Mouse (Mus musculus): Measurements from ENCODE around the gene Lepr. TPM values are rescaled to one million over a fixed set of nuclear protein-coding genes. Genes with fewer than 3 reads are reported as not detected.
A peak's percentile ranks its signal among the peaks of the same experiment; 100 is the strongest.

Lepr gene
- 0.66 TPM in 1 of 2 replicates, not detected in the other for polyA plus RNA-seq (2012; ENCODE audit: insufficient read depth, low replicate concordance)

DNA sequence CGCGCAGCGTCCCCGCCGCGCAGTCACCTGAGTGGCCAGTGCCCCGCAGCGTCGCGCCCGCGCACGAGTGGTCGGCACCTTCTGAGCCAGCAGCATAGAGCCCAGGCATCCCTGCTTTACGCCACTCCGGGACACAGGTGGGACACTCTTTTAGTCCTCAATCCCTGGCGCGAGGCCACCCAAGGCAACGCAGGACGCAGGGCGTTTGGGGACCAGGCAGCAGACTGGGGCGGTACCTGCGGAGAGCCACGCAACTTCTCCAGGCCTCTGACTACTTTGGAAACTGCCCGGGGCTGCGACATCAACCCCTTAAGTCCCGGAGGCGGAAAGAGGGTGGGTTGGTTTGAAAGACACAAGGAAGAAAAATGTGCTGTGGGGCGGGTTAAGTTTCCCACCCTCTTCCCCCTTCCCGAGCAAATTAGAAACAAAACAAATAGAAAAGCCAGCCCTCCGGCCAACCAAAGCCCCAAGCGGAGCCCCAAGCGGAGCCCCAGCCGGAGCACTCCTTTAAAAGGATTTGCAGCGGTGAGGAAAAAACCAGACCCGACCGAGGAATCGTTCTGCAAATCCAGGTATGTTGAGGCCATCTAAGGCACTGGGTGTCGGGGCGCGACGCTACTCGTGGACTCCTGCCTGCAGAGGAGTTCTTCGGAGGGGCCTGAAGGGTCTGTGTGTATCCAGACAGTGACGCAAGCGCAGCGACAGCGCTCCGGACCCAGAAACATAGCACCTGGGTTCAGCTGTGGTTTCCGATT lies at the start of gene Lepr:
TSS of gene Lepr (plus strand) at position 38 of the 755 bp plus-strand sequence.
- peaks cover 3% of the 10 kb centered on the region for H3K4me1 ChIP-seq
- no peak for TF ChIP-seq FLI1 (IDR thresholded peaks at IDR 0.05; ENCODE audit: low read length)
- TF ChIP-seq GATA1 (IDR thresholded peaks at IDR 0.05; ENCODE audit: borderline replicate concordance, low read length), result no peak
- H3K36me3 ChIP-seq (replicated peaks; ENCODE audit: low read length), result no peaks in the 10 kb centered on the region
- H3K9me3 ChIP-seq, result peaks cover 6% of the 10 kb centered on the region; the same call in 1 of the 2 replicates
- peak within 1 kb of the TSS; percentile 59 for H3K4me3 ChIP-seq (replicated peaks)
- H3K27me3 ChIP-seq (replicated peaks), result peaks cover 24% of the 10 kb centered on the region

DNA sequence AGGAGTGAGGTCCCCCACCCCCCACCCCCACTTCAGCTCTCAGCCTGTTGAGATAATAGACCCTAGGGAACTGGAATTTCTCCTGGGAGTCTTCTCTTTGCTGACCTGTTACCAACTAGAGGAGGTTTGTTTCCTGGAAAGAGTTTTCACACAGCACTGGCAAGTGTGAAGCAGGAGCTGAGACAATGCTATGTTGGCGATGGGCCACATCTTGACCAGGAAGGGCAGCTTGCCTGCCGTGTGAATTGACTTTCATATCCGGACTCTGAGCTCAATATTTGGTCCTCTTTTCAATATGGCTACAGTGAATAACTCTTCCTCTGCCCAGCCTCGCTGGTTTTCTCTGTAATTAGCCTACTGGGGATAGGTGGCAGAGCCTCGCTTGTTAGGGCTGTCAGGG lies 48.0 kb upstream of the Lepr start:
- H3K4me3 ChIP-seq (replicated peaks), result no peak overlapping the region
- no peak for TF ChIP-seq GATA1 (IDR thresholded peaks at IDR 0.05; ENCODE audit: borderline replicate concordance, low read length)
- TF ChIP-seq FLI1 (IDR thresholded peaks at IDR 0.05; ENCODE audit: low read length), result no peak
- H3K36me3 ChIP-seq (replicated peaks; ENCODE audit: low read length), result peaks cover 7% of the 10 kb centered on the region
- no peaks in the 10 kb centered on the region for H3K4me1 ChIP-seq
- no peaks in the 10 kb centered on the region for H3K27me3 ChIP-seq (replicated peaks)
- H3K9me3 ChIP-seq, result peaks cover 10% of the 10 kb centered on the region

DNA sequence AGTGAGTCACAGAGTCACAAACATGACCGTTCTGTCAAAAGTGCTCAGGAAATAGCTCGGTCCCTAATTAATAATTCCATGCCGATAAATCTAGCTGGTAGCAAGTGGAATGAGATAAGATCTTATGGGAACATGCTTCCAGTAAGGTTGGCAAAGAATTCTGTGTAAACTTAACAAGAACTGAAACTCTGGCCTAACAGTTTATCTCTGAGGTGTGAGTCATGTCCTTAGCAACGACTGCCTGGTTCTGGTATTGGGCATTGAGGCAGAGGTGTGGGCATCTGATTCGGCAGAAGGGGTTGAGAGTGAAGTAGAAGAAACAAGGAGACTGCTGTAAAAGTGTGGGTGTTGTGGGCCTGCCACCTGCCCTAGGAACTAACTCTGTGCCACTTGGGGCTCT lies 47.4 kb upstream of the Lepr start:
- peaks cover 3% of the 10 kb centered on the region for H3K36me3 ChIP-seq (replicated peaks; ENCODE audit: low read length)
- TF ChIP-seq FLI1 (IDR thresholded peaks at IDR 0.05; ENCODE audit: low read length) (no peak), GATA1 (IDR thresholded peaks at IDR 0.05; ENCODE audit: borderline replicate concordance, low read length) (no peak)
- H3K4me3 ChIP-seq (replicated peaks), result no peak overlapping the region
- no peaks in the 10 kb centered on the region for H3K4me1 ChIP-seq
- peaks cover 12% of the 10 kb centered on the region for H3K9me3 ChIP-seq
- H3K27me3 ChIP-seq (replicated peaks), result no peaks in the 10 kb centered on the region

DNA sequence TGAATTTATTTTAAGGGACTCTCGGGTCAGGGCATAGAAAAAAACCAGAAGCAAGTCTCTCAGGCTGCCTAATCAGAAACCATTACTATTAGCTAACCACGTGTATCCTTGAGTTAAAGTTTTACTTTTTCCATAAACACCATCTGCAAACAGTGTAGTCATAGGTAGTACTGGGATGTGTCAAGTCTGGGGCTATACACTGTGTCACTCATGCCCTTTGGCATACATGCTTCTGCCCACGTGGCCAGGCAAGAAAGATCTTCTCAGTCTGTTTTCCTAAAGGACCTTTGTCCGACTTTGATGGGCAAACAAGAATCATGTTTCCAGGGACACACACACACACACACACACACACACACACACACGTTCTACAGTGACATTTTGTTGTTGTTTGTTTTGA lies 42.4 kb upstream of the Lepr start:
- Histone ChIP-seq H3K4me3 (replicated peaks) (no peak overlapping the region), H3K27me3 (replicated peaks) (no peaks in the 10 kb centered on the region), H3K36me3 (replicated peaks; ENCODE audit: low read length) (no peaks in the 10 kb centered on the region), H3K9me3 (peaks cover 3% of the 10 kb centered on the region), H3K4me1 (no peaks in the 10 kb centered on the region)
- TF ChIP-seq FLI1 (IDR thresholded peaks at IDR 0.05; ENCODE audit: low read length) (no peak), GATA1 (IDR thresholded peaks at IDR 0.05; ENCODE audit: borderline replicate concordance, low read length) (no peak)

DNA sequence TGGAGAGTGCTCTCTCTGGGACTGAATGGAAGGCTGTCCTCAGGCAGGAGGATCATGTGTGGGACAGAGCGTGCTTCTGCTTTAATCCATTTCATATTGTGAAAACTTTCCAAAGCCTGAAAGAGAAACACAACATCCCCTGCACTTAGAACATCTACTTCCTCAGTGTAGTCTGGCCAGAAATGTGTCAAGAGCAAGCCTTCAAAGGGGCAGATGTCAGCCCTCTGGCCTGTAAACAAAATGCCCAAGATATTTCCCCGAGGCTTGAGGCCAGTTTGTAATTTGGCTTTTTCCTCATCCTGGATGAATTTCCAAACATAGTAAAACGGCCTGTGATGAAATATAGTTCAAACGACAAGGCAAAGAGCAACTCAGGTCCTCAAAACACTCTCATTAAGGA lies 41.5 kb upstream of the Lepr start:
- H3K9me3 ChIP-seq, result peaks cover 3% of the 10 kb centered on the region
- H3K4me1 ChIP-seq, result no peaks in the 10 kb centered on the region
- no peak overlapping the region for H3K4me3 ChIP-seq (replicated peaks)
- no peaks in the 10 kb centered on the region for H3K27me3 ChIP-seq (replicated peaks)
- H3K36me3 ChIP-seq (replicated peaks; ENCODE audit: low read length), result no peaks in the 10 kb centered on the region
- TF ChIP-seq GATA1 (IDR thresholded peaks at IDR 0.05; ENCODE audit: borderline replicate concordance, low read length) (no peak), FLI1 (IDR thresholded peaks at IDR 0.05; ENCODE audit: low read length) (no peak)

DNA sequence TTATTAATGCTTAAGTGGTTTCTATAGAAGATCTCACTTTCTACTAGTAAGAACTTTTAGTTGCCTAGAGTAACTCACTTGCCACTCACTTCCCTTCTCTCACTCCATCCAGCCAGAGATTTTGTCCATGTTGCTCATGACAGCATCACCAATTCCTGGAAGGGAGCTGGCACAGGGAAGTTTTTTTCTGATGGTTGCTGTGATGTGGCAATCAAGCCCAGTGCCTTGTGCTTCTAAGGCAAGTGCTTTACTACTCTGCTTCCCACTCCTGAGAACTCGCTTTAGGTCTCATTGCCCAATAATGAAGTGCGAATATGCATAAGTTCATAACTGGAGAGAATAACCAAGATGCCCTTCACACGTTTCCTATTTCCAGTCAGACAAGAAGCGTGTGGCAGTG lies 34.6 kb upstream of the Lepr start:
- Histone ChIP-seq H3K4me1 (peaks cover 4% of the 10 kb centered on the region; the same call in 1 of the 2 replicates), H3K36me3 (replicated peaks; ENCODE audit: low read length) (no peaks in the 10 kb centered on the region), H3K9me3 (no peaks in the 10 kb centered on the region), H3K4me3 (replicated peaks) (no peak overlapping the region), H3K27me3 (replicated peaks) (no peaks in the 10 kb centered on the region)
- TF ChIP-seq FLI1 (IDR thresholded peaks at IDR 0.05; ENCODE audit: low read length) (no peak), GATA1 (IDR thresholded peaks at IDR 0.05; ENCODE audit: borderline replicate concordance, low read length) (no peak)

DNA sequence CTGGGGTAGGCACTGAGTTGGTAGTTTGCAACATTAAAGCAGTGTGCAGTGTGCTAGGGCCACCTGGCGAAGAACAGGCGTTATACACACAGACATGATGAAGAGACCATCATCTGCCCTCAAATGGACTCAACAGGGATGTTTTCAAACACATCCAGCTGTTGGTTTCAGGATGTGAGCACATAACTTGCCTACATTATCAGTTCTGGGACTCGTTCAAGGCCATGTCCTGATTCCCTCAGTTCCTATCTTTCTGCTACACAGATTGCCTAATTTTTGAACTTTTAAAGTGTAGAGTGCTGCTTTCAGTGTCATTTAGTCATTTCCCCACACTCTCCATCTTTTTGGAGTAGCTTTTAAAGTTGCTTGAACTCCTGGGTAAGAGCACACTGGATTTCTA lies 34.1 kb upstream of the Lepr start:
- TF ChIP-seq GATA1 (IDR thresholded peaks at IDR 0.05; ENCODE audit: borderline replicate concordance, low read length) (no peak), FLI1 (IDR thresholded peaks at IDR 0.05; ENCODE audit: low read length) (no peak)
- H3K4me3 ChIP-seq (replicated peaks), result no peak overlapping the region

DNA sequence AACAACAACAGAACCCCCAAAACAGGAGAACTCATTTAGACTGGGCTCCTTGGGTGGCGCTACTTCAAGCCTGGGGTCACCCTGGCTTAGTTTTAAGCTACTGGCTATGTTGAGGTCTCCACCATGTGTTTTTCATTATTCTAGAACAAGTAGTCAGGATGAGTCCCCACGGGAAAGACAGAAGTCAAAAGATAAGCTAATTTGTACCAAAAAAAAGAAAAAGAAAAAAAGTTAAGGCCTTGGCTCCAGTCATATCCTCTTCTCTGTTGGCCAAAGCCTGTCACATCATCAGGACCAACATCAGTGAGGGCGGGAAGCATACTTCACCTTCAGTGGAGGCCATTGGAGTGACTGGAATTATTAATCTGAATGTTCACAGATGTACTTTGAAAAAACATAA lies 32.4 kb upstream of the Lepr start:
- Histone ChIP-seq H3K4me1 (peaks cover 4% of the 10 kb centered on the region; the same call in 1 of the 2 replicates), H3K27me3 (replicated peaks) (no peaks in the 10 kb centered on the region), H3K36me3 (replicated peaks; ENCODE audit: low read length) (no peaks in the 10 kb centered on the region), H3K9me3 (no peaks in the 10 kb centered on the region), H3K4me3 (replicated peaks) (no peak overlapping the region)
- no peak for TF ChIP-seq GATA1 (IDR thresholded peaks at IDR 0.05; ENCODE audit: borderline replicate concordance, low read length)
- TF ChIP-seq FLI1 (IDR thresholded peaks at IDR 0.05; ENCODE audit: low read length), result no peak

More for the DNA sequence above, 34.1 kb upstream of the Lepr start:
- H3K27me3 ChIP-seq (replicated peaks), result no peaks in the 10 kb centered on the region
- no peaks in the 10 kb centered on the region for H3K36me3 ChIP-seq (replicated peaks; ENCODE audit: low read length)
- no peaks in the 10 kb centered on the region for H3K9me3 ChIP-seq
- H3K4me1 ChIP-seq, result peaks cover 4% of the 10 kb centered on the region; the same call in 1 of the 2 replicates

DNA sequence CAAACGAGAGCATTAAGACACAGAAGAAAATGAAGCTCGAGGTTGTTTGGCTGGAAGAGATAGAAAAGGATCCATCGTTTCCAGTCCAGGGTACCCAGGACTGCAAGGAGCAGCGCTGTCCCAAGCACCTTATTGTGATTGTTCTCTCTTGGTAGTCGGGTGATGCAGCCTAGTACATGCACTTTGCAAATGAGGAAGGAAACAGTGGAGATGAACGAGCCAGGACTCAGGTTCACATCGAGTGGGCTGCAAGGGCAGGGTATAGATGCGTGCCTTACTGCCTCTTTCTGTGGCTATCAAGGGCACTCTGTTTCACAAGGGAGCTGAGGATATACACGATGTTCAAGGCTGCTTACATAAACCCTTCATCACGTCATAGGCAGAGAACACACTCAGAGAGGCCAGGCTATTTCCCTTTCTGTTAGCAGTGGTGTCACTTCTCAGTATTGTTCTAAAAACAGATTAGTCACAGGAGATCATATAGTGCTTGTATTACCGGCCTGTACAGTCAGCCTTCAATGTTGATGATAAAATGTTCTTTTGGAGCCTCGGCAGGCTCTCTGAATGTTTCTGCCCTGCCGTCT lies 30.9 kb upstream of the Lepr start:
- H3K9me3 ChIP-seq, result no peaks in the 10 kb centered on the region
- TF ChIP-seq FLI1 (IDR thresholded peaks at IDR 0.05; ENCODE audit: low read length), result no peak
- no peak for TF ChIP-seq GATA1 (IDR thresholded peaks at IDR 0.05; ENCODE audit: borderline replicate concordance, low read length)
- H3K36me3 ChIP-seq (replicated peaks; ENCODE audit: low read length), result no peaks in the 10 kb centered on the region
- peaks cover 4% of the 10 kb centered on the region; the same call in 1 of the 2 replicates for H3K4me1 ChIP-seq
- H3K27me3 ChIP-seq (replicated peaks), result no peaks in the 10 kb centered on the region
- peak overlapping the region; percentile 80 for H3K4me3 ChIP-seq (replicated peaks)

DNA sequence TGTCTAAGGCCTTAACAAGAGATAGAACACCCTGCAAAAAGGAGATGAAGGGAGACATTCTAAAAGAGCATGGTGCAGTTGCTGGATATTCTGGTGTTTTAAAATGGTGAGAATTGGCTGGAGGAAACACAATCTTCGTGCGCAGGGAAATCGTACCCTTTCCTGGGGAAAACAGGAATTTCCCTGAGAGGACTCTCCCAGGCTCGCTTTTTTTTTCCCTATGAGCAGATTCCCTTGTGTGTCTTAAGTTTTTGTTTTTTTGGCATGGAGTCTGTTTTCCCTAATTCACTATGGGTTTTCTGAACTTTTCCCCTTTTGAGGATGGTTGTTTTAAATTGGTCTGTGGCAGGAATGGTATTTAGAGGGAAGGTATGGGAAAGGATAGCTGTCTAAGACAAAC lies 28.0 kb upstream of the Lepr start:
- Histone ChIP-seq H3K27me3 (replicated peaks) (no peaks in the 10 kb centered on the region), H3K4me3 (replicated peaks) (no peak overlapping the region), H3K36me3 (replicated peaks; ENCODE audit: low read length) (no peaks in the 10 kb centered on the region), H3K9me3 (peaks cover 7% of the 10 kb centered on the region; the same call in 1 of the 2 replicates), H3K4me1 (peaks cover 4% of the 10 kb centered on the region; the same call in 1 of the 2 replicates)
- TF ChIP-seq FLI1 (IDR thresholded peaks at IDR 0.05; ENCODE audit: low read length) (no peak), GATA1 (IDR thresholded peaks at IDR 0.05; ENCODE audit: borderline replicate concordance, low read length) (no peak)

Data from megakaryocyte, embryonic 14.5 days (primary cell).